Mouse (Mus musculus): ENCODE data around the gene Adam23. TPM values are rescaled to one million over a fixed set of nuclear protein-coding genes. Genes with fewer than 3 reads are reported as not detected.
A peak's percentile ranks its signal among the peaks of the same experiment; 100 is the strongest.

The Adam23 gene
- polyA plus RNA-seq, 1 experiment from 2014 or later: 8.9 TPM

DNA sequence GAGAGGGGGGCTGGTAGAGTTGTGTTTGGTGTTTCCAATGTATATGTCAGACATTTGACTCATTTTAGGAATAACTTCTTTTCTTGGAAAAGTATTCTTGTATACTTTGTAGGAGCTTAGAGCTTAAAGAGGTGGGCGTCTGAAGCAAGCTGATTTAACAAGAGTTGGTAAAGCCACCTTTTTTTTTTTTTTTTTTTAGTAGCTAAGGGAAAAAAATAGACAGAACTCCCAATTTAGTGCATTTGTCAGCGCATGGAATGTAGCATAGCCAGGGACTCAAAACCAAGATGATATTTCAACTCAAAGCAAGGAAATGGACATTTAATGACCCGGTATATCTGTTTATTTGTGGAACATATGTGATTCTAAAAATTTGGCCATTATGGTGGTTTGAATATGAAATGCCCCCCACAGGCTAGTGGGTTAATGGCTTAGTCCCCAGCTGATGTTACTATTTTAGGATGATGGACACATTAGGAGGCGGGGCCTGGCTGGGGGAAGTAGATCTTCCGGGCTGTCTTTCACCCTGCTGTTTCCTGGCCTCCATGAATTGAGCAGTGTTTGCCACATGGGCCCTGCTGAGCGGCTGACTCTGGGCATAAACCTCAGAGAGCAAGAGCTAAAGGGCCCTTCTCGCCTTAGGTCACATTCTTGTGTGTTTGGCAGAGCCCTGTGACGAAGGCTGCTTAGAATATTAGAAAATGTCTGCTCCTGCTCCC lies 12.3 kb downstream of the Adam23 start:
- Histone ChIP-seq H3K36me3 (ENCODE audit: control insufficient read depth, insufficient read depth, low read length) (no peaks in the 10 kb centered on the region), H3K4me3 (ENCODE audit: low read depth, low read length) (no peak overlapping the region), H3K9ac (ENCODE audit: low read length) (no peak overlapping the region), H3K27me3 (ENCODE audit: control insufficient read depth, insufficient read depth, low read length) (no peaks in the 10 kb centered on the region), H3K9me3 (ENCODE audit: control insufficient read depth, low read length) (no peaks in the 10 kb centered on the region), H3K4me2 (ENCODE audit: low read depth, low read length, severe bottlenecking) (no peak overlapping the region), H3K27ac (ENCODE audit: low read depth, low read length) (no peak overlapping the region), H3K4me1 (replicated peaks; ENCODE audit: control insufficient read depth, insufficient read depth, low read length) (0 out of 2 replicates have a peak, but pooled peaks cover 6% of the 10 kb centered on the region)
- ATAC-seq (replicated peaks; ENCODE audit: low FRiP score) (no peak), DNase-seq (ENCODE audit: low spot score) (no peak)
- 79% methylated on average over 8 of the region's 8 CpGs for WGBS

GRCm38 (mm10) chr1:63459151-63459550 lies 13.5 kb downstream of the Adam23 start:
- Histone ChIP-seq H3K9me3 (ENCODE audit: control insufficient read depth, low read length) (no peaks in the 10 kb centered on the region), H3K4me3 (ENCODE audit: low read depth, low read length) (no peak overlapping the region), H3K4me1 (replicated peaks; ENCODE audit: control insufficient read depth, insufficient read depth, low read length) (0 out of 2 replicates have a peak, but pooled peaks cover 6% of the 10 kb centered on the region), H3K9ac (ENCODE audit: low read length) (no peak overlapping the region), H3K4me2 (ENCODE audit: low read depth, low read length, severe bottlenecking) (no peak overlapping the region), H3K27ac (ENCODE audit: low read depth, low read length) (no peak overlapping the region), H3K27me3 (ENCODE audit: control insufficient read depth, insufficient read depth, low read length) (no peaks in the 10 kb centered on the region), H3K36me3 (ENCODE audit: control insufficient read depth, insufficient read depth, low read length) (no peaks in the 10 kb centered on the region)
- WGBS: 38% methylated on average over 3 of the region's 3 CpGs
- DNase-seq (ENCODE audit: low spot score) (no peak), ATAC-seq (replicated peaks; ENCODE audit: low FRiP score) (peak; percentile 44; the same call in 1 of the 2 replicates)

DNA sequence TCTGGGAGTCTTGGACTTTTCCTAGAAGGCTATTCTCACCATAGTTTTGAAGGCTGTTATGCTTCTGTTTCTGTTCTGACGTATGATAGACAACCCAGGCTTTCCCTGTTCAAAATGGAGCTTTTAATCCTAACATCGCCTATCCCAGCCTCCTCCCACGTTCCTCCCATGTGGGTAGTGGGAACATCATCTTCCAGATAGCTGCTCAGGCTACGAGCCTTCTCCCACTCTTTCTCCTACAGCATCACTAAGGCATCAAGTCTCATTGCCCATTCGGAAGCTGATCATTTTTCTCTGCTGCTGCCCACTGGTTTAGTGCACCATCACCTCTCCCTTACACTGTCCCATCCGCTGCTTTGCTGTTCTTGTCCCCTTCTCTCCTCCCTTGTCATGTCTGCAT lies 14.2 kb downstream of the Adam23 start:
- no peaks in the 10 kb centered on the region for H3K36me3 ChIP-seq (ENCODE audit: control insufficient read depth, insufficient read depth, low read length)
- 0 out of 2 replicates have a peak, but pooled peaks cover 6% of the 10 kb centered on the region for H3K4me1 ChIP-seq (replicated peaks; ENCODE audit: control insufficient read depth, insufficient read depth, low read length)
- no peak overlapping the region for H3K4me2 ChIP-seq (ENCODE audit: low read depth, low read length, severe bottlenecking)
- H3K9ac ChIP-seq (ENCODE audit: low read length): no peak overlapping the region
- H3K4me3 ChIP-seq (ENCODE audit: low read depth, low read length): no peak overlapping the region
- ATAC-seq (replicated peaks; ENCODE audit: low FRiP score): no peak
- H3K27ac ChIP-seq (ENCODE audit: low read depth, low read length): no peak overlapping the region
- WGBS: 79% methylated on average over 6 of the region's 6 CpGs
- H3K9me3 ChIP-seq (ENCODE audit: control insufficient read depth, low read length): no peaks in the 10 kb centered on the region
- no peak for DNase-seq (ENCODE audit: low spot score)
- H3K27me3 ChIP-seq (ENCODE audit: control insufficient read depth, insufficient read depth, low read length): no peaks in the 10 kb centered on the region

DNA sequence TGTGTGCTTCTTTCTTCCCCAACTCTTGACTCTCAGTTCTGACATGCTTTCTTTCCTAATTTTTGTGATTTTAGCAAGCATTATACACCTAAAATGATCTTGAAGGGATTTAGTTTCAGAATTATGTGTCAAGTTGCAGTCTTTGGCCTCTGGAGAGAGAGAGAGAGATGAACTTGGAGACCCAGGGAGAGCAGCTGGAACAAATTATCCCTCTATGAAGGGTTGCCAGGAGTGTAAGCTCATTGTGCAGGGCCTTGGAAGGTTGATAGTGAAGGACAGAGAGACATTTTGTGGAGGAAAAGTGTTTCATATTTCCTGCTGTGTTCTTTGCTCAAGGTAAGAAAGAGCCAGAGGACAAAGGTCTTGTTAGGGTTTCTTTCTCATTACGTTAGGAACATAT lies 18.8 kb downstream of the Adam23 start:
- no peak for ATAC-seq (replicated peaks; ENCODE audit: low FRiP score)
- H3K4me2 ChIP-seq (ENCODE audit: low read depth, low read length, severe bottlenecking): no peak overlapping the region
- H3K9me3 ChIP-seq (ENCODE audit: control insufficient read depth, low read length): no peaks in the 10 kb centered on the region
- H3K27me3 ChIP-seq (ENCODE audit: control insufficient read depth, insufficient read depth, low read length): no peaks in the 10 kb centered on the region
- no peak overlapping the region for H3K27ac ChIP-seq (ENCODE audit: low read depth, low read length)
- H3K4me1 ChIP-seq (replicated peaks; ENCODE audit: control insufficient read depth, insufficient read depth, low read length): no peaks in the 10 kb centered on the region
- no peaks in the 10 kb centered on the region for H3K36me3 ChIP-seq (ENCODE audit: control insufficient read depth, insufficient read depth, low read length)
- H3K4me3 ChIP-seq (ENCODE audit: low read depth, low read length): no peak overlapping the region
- no peak for DNase-seq (ENCODE audit: low spot score)
- H3K9ac ChIP-seq (ENCODE audit: low read length): no peak overlapping the region
- 72% methylated on average over 1 of the region's 1 CpGs for WGBS

GRCm38 (mm10) chr1:63473272-63473671 lies 27.6 kb downstream of the Adam23 start:
- WGBS: 55% methylated on average over 2 of the region's 2 CpGs
- no peak overlapping the region for H3K4me2 ChIP-seq (ENCODE audit: low read depth, low read length, severe bottlenecking)
- no peaks in the 10 kb centered on the region for H3K36me3 ChIP-seq (ENCODE audit: control insufficient read depth, insufficient read depth, low read length)
- peaks cover 15% of the 10 kb centered on the region for H3K4me1 ChIP-seq (replicated peaks; ENCODE audit: control insufficient read depth, insufficient read depth, low read length)
- no peaks in the 10 kb centered on the region for H3K27me3 ChIP-seq (ENCODE audit: control insufficient read depth, insufficient read depth, low read length)
- ATAC-seq (replicated peaks; ENCODE audit: low FRiP score) (no peak), DNase-seq (ENCODE audit: low spot score) (no peak)
- no peak overlapping the region for H3K27ac ChIP-seq (ENCODE audit: low read depth, low read length)
- H3K9ac ChIP-seq (ENCODE audit: low read length): no peak overlapping the region
- no peaks in the 10 kb centered on the region for H3K9me3 ChIP-seq (ENCODE audit: control insufficient read depth, low read length)
- H3K4me3 ChIP-seq (ENCODE audit: low read depth, low read length): no peak overlapping the region

- Histone ChIP-seq H3K9ac (ENCODE audit: low read length) (no peak overlapping the region), H3K4me1 (replicated peaks; ENCODE audit: control insufficient read depth, insufficient read depth, low read length) (peaks cover 15% of the 10 kb centered on the region), H3K27me3 (ENCODE audit: control insufficient read depth, insufficient read depth, low read length) (no peaks in the 10 kb centered on the region), H3K36me3 (ENCODE audit: control insufficient read depth, insufficient read depth, low read length) (no peaks in the 10 kb centered on the region), H3K4me3 (ENCODE audit: low read depth, low read length) (no peak overlapping the region), H3K27ac (ENCODE audit: low read depth, low read length) (no peak overlapping the region), H3K4me2 (ENCODE audit: low read depth, low read length, severe bottlenecking) (0 out of 2 replicates have a peak overlapping the region, but pooled peaks have one; percentile 19), H3K9me3 (ENCODE audit: control insufficient read depth, low read length) (no peaks in the 10 kb centered on the region)
- DNase-seq (ENCODE audit: low spot score): no peak
- ATAC-seq (replicated peaks; ENCODE audit: low FRiP score): peak; percentile 60; the same call in 1 of the 2 replicates
- 23% methylated on average over 8 of the region's 8 CpGs for WGBS
Measured at GRCm38 (mm10) chr1:63473696-63474095, 28.0 kb downstream of the Adam23 start.

GRCm38 (mm10) chr1:63478946-63479345 lies 33.3 kb downstream of the Adam23 start:
- 93% methylated on average over 5 of the region's 5 CpGs for WGBS

DNA sequence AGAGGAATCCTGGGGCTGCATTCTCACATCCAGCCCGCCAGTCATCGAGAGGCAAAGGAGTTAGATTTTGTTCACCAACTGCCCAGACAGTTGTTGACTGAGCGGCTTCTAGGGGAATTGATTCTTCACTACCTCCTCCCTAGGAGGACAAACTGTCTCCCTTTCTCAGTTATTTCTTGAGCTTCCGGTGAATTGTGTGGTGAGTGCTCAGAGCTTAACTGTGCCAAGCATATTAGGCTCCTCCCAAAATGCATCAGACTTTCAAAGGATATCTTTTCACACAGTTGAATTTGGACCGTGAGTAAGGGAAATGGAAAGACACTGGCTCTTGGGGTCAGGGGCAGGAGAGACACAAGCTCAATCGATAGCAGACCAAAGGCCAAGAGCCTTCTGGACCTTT lies 39.0 kb downstream of the Adam23 start:
- H3K9me3 ChIP-seq (ENCODE audit: control insufficient read depth, low read length): no peaks in the 10 kb centered on the region
- H3K27ac ChIP-seq (ENCODE audit: low read depth, low read length): no peak overlapping the region
- no peak overlapping the region for H3K4me3 ChIP-seq (ENCODE audit: low read depth, low read length)
- no peak overlapping the region for H3K9ac ChIP-seq (ENCODE audit: low read length)
- 93% methylated on average over 6 of the region's 6 CpGs for WGBS
- ATAC-seq (replicated peaks; ENCODE audit: low FRiP score) (no peak), DNase-seq (ENCODE audit: low spot score) (no peak)
- H3K36me3 ChIP-seq (ENCODE audit: control insufficient read depth, insufficient read depth, low read length): no peaks in the 10 kb centered on the region
- H3K4me1 ChIP-seq (replicated peaks; ENCODE audit: control insufficient read depth, insufficient read depth, low read length): no peaks in the 10 kb centered on the region
- no peak overlapping the region for H3K4me2 ChIP-seq (ENCODE audit: low read depth, low read length, severe bottlenecking)
- H3K27me3 ChIP-seq (ENCODE audit: control insufficient read depth, insufficient read depth, low read length): no peaks in the 10 kb centered on the region

More at GRCm38 (mm10) chr1:63478946-63479345, 33.3 kb downstream of the Adam23 start:
- H3K36me3 ChIP-seq (ENCODE audit: control insufficient read depth, insufficient read depth, low read length): no peaks in the 10 kb centered on the region
- H3K27ac ChIP-seq (ENCODE audit: low read depth, low read length): no peak overlapping the region
- DNase-seq (ENCODE audit: low spot score): no peak
- no peak overlapping the region for H3K9ac ChIP-seq (ENCODE audit: low read length)
- no peaks in the 10 kb centered on the region for H3K9me3 ChIP-seq (ENCODE audit: control insufficient read depth, low read length)
- peaks cover under 1% of the 10 kb centered on the region; the same call in 1 of the 2 replicates for H3K4me1 ChIP-seq (replicated peaks; ENCODE audit: control insufficient read depth, insufficient read depth, low read length)
- H3K27me3 ChIP-seq (ENCODE audit: control insufficient read depth, insufficient read depth, low read length): no peaks in the 10 kb centered on the region
- H3K4me2 ChIP-seq (ENCODE audit: low read depth, low read length, severe bottlenecking): no peak overlapping the region
- H3K4me3 ChIP-seq (ENCODE audit: low read depth, low read length): no peak overlapping the region
- ATAC-seq (replicated peaks; ENCODE audit: low FRiP score): no peak

- WGBS: 90% methylated on average over 2 of the region's 2 CpGs
- Histone ChIP-seq H3K9me3 (ENCODE audit: control insufficient read depth, low read length) (no peaks in the 10 kb centered on the region), H3K27me3 (ENCODE audit: control insufficient read depth, insufficient read depth, low read length) (no peaks in the 10 kb centered on the region), H3K9ac (ENCODE audit: low read length) (no peak overlapping the region), H3K27ac (ENCODE audit: low read depth, low read length) (no peak overlapping the region), H3K36me3 (ENCODE audit: control insufficient read depth, insufficient read depth, low read length) (no peaks in the 10 kb centered on the region), H3K4me2 (ENCODE audit: low read depth, low read length, severe bottlenecking) (no peak overlapping the region), H3K4me3 (ENCODE audit: low read depth, low read length) (no peak overlapping the region), H3K4me1 (replicated peaks; ENCODE audit: control insufficient read depth, insufficient read depth, low read length) (no peaks in the 10 kb centered on the region)
- DNase-seq (ENCODE audit: low spot score) (no peak), ATAC-seq (replicated peaks; ENCODE audit: low FRiP score) (no peak)
Measured at GRCm38 (mm10) chr1:63486646-63487045, 41.0 kb downstream of the Adam23 start.
